Mouse (Mus musculus) midbrain, embryonic 10.5 days (tissue): ENCODE data around the gene Rcan2. TPM values are rescaled to one million over a fixed set of nuclear protein-coding genes. Genes with fewer than 3 reads are reported as not detected.

Experiments
- DNase-seq: peaks from one replicate; pipeline ENCODE4 v3.0.0-alpha.2; 2017; ENCODE audit warnings: low spot score
- H3K27ac ChIP-seq: fragments of 300-500 bp; sonication (generic); replicated peaks from 2 replicates; pipeline ENCODE4 v1.5.1; 2016; ENCODE audit warnings: mild to moderate bottlenecking
- H3K27me3 ChIP-seq: fragments of 300-500 bp; sonication (generic); 2 replicates; pipeline ENCODE4 v1.6.1; 2016; ENCODE audit warnings: low read depth, mild to moderate bottlenecking; ENCODE audit not compliant: poor library complexity, severe bottlenecking
- H3K36me3 ChIP-seq: fragments of 300-500 bp; sonication (generic); 2 replicates; pipeline ENCODE4 v1.6.1; 2016; ENCODE audit warnings: mild to moderate bottlenecking, moderate library complexity
- H3K4me1 ChIP-seq: fragments of 300-500 bp; sonication (generic); 2 replicates; pipeline ENCODE4 v1.6.1; 2016
- H3K4me3 ChIP-seq: fragments of 300-500 bp; sonication (generic); 2 replicates; pipeline ENCODE4 v1.5.1; 2016; ENCODE audit warnings: mild to moderate bottlenecking, moderate library complexity
- H3K9me3 ChIP-seq: fragments of 300-500 bp; sonication (generic); replicated peaks from 2 replicates; pipeline ENCODE4 v1.6.1; 2016; ENCODE audit warnings: mild to moderate bottlenecking
- WGBS: fragments of 180-500 bp; shearing (Covaris S2); methylation state at CpG from one replicate; pipeline ENCODE4 v1.1.7; 2016; 5-methylcytosine and 5-hydroxymethylcytosine counted together
- polyA plus RNA-seq: library from polyadenylated mRNA; unstranded; fragments of >200 nt; fragmentation: Nextera tagmentation; extraction: Ambion mirVana; gene quantifications from 2 replicates; pipeline ENCODE4 v1.2.1, GENCODE M21; 2016

Rcan2 gene
- polyA plus RNA-seq, 1 experiment from 2014 or later: 5.6 TPM

GRCm38 (mm10) chr17:43952661-43953534, 151.7 kb downstream of the Rcan2 start:
- Histone ChIP-seq H3K36me3 (no peaks in the 10 kb centered on the region), H3K4me3 (peak overlapping the region; percentile 33), H3K9me3 (no peaks in the 10 kb centered on the region), H3K27ac (peak overlapping the region; percentile 70), H3K4me1 (peaks cover 25% of the 10 kb centered on the region), H3K27me3 (no peaks in the 10 kb centered on the region)
- WGBS: 63% methylated on average over 16 of the region's 17 CpGs
- peak; percentile 31 for DNase-seq

GRCm38 (mm10) chr17:43953535-43953918, 152.4 kb downstream of the Rcan2 start:
- 82% methylated on average over 10 of the region's 10 CpGs for WGBS
- H3K27ac ChIP-seq: peak overlapping the region; percentile 70; the same call in 1 of the 2 replicates
- no peaks in the 10 kb centered on the region for H3K27me3 ChIP-seq
- H3K4me1 ChIP-seq: peaks cover 25% of the 10 kb centered on the region
- no peaks in the 10 kb centered on the region for H3K36me3 ChIP-seq
- peak overlapping the region; percentile 33; the same call in 1 of the 2 replicates for H3K4me3 ChIP-seq
- H3K9me3 ChIP-seq: no peaks in the 10 kb centered on the region
- DNase-seq: no peak

- no peak overlapping the region for H3K4me3 ChIP-seq
- H3K27ac ChIP-seq: no peak overlapping the region
- H3K27me3 ChIP-seq: no peaks in the 10 kb centered on the region
- H3K36me3 ChIP-seq: no peaks in the 10 kb centered on the region
- WGBS: 91% methylated on average over 3 of the region's 3 CpGs
- no peaks in the 10 kb centered on the region for H3K4me1 ChIP-seq
- H3K9me3 ChIP-seq: no peaks in the 10 kb centered on the region
- DNase-seq: no peak
Measured at GRCm38 (mm10) chr17:43959797-43960196, 158.6 kb downstream of the Rcan2 start.

GRCm38 (mm10) chr17:43969943-43970342, 168.8 kb downstream of the Rcan2 start:
- Histone ChIP-seq H3K4me3 (no peak overlapping the region), H3K27me3 (no peaks in the 10 kb centered on the region), H3K36me3 (no peaks in the 10 kb centered on the region), H3K9me3 (no peaks in the 10 kb centered on the region), H3K27ac (no peak overlapping the region), H3K4me1 (no peaks in the 10 kb centered on the region)
- 90% methylated on average over 10 of the region's 10 CpGs for WGBS
- DNase-seq: no peak

- no peak overlapping the region for H3K4me3 ChIP-seq
- H3K9me3 ChIP-seq: no peaks in the 10 kb centered on the region
- no peak for DNase-seq
- 87% methylated on average over 2 of the region's 2 CpGs for WGBS
- H3K36me3 ChIP-seq: no peaks in the 10 kb centered on the region
- no peaks in the 10 kb centered on the region for H3K27me3 ChIP-seq
- H3K27ac ChIP-seq: no peak overlapping the region
- H3K4me1 ChIP-seq: no peaks in the 10 kb centered on the region
Measured at GRCm38 (mm10) chr17:43977572-43977971, 176.4 kb downstream of the Rcan2 start.

GRCm38 (mm10) chr17:43979925-43980324, 178.8 kb downstream of the Rcan2 start:
- Histone ChIP-seq H3K9me3 (no peaks in the 10 kb centered on the region), H3K27me3 (no peaks in the 10 kb centered on the region), H3K4me3 (no peak overlapping the region), H3K4me1 (no peaks in the 10 kb centered on the region), H3K36me3 (no peaks in the 10 kb centered on the region), H3K27ac (no peak overlapping the region)
- DNase-seq: no peak
- 85% methylated on average over 3 of the region's 3 CpGs for WGBS

- WGBS: 85% methylated on average over 1 of the region's 1 CpGs
- no peaks in the 10 kb centered on the region for H3K4me1 ChIP-seq
- no peak for DNase-seq
Measured at GRCm38 (mm10) chr17:43982505-43982904, 181.4 kb downstream of the Rcan2 start.

GRCm38 (mm10) chr17:43989334-43989945, 188.3 kb downstream of the Rcan2 start:
- WGBS: 91% methylated on average over 5 of the region's 5 CpGs
- H3K27me3 ChIP-seq: no peaks in the 10 kb centered on the region
- H3K9me3 ChIP-seq: no peaks in the 10 kb centered on the region
- peaks cover 8% of the 10 kb centered on the region for H3K4me1 ChIP-seq
- DNase-seq: no peak
- no peak overlapping the region for H3K27ac ChIP-seq
- H3K36me3 ChIP-seq: no peaks in the 10 kb centered on the region
- no peak overlapping the region for H3K4me3 ChIP-seq

More at GRCm38 (mm10) chr17:43982505-43982904, 181.4 kb downstream of the Rcan2 start:
- Histone ChIP-seq H3K36me3 (no peaks in the 10 kb centered on the region), H3K27ac (no peak overlapping the region), H3K4me3 (no peak overlapping the region), H3K9me3 (no peaks in the 10 kb centered on the region), H3K27me3 (no peaks in the 10 kb centered on the region)

- H3K4me1 ChIP-seq: peaks cover 8% of the 10 kb centered on the region
- H3K27me3 ChIP-seq: no peaks in the 10 kb centered on the region
- no peak overlapping the region for H3K27ac ChIP-seq
- DNase-seq: no peak
- H3K4me3 ChIP-seq: no peak overlapping the region
- H3K9me3 ChIP-seq: no peaks in the 10 kb centered on the region
- 78% methylated on average over 10 of the region's 10 CpGs for WGBS
- H3K36me3 ChIP-seq: no peaks in the 10 kb centered on the region
Measured at GRCm38 (mm10) chr17:43990957-43991383, 189.8 kb downstream of the Rcan2 start.

GRCm38 (mm10) chr17:43994080-43994479, 192.9 kb downstream of the Rcan2 start:
- no peaks in the 10 kb centered on the region for H3K27me3 ChIP-seq
- 59% methylated on average over 4 of the region's 4 CpGs for WGBS
- H3K27ac ChIP-seq: no peak overlapping the region
- H3K9me3 ChIP-seq: no peaks in the 10 kb centered on the region
- no peak overlapping the region for H3K4me3 ChIP-seq
- H3K36me3 ChIP-seq: no peaks in the 10 kb centered on the region
- H3K4me1 ChIP-seq: peaks cover 8% of the 10 kb centered on the region
- DNase-seq: no peak

GRCm38 (mm10) chr17:43997514-43997913, 196.4 kb downstream of the Rcan2 start:
- 92% methylated on average over 7 of the region's 7 CpGs for WGBS

GRCm38 (mm10) chr17:43998095-43998494, 196.9 kb downstream of the Rcan2 start:
- Histone ChIP-seq H3K27ac (no peak overlapping the region), H3K4me1 (peaks cover 8% of the 10 kb centered on the region), H3K4me3 (no peak overlapping the region), H3K36me3 (no peaks in the 10 kb centered on the region), H3K27me3 (no peaks in the 10 kb centered on the region), H3K9me3 (no peaks in the 10 kb centered on the region)
- no peak for DNase-seq
- WGBS: 93% methylated on average over 6 of the region's 6 CpGs

More at GRCm38 (mm10) chr17:43997514-43997913, 196.4 kb downstream of the Rcan2 start:
- H3K27me3 ChIP-seq: no peaks in the 10 kb centered on the region
- no peak overlapping the region for H3K4me3 ChIP-seq
- DNase-seq: no peak
- no peaks in the 10 kb centered on the region for H3K36me3 ChIP-seq
- H3K27ac ChIP-seq: no peak overlapping the region
- H3K9me3 ChIP-seq: no peaks in the 10 kb centered on the region
- H3K4me1 ChIP-seq: peaks cover 8% of the 10 kb centered on the region

GRCm38 (mm10) chr17:44004401-44004800, 203.2 kb downstream of the Rcan2 start:
- DNase-seq: no peak
- Histone ChIP-seq H3K27ac (no peak overlapping the region), H3K4me1 (no peaks in the 10 kb centered on the region), H3K9me3 (no peaks in the 10 kb centered on the region), H3K4me3 (no peak overlapping the region), H3K27me3 (no peaks in the 10 kb centered on the region), H3K36me3 (no peaks in the 10 kb centered on the region)
- WGBS: 85% methylated on average over 2 of the region's 2 CpGs
